Mouse (Mus musculus) testis, adult 2 months (tissue): Measurements from ENCODE around the gene Klhl26.

Experiments
- CTCF ChIP-seq: fragments of 200-500 bp; IDR thresholded peaks from 2 replicates; pipeline ENCODE4 v1.5.1; 2012; ENCODE audit warnings: low read depth, mild to moderate bottlenecking, inconsistent platforms, low read length, moderate library complexity; ENCODE audit not compliant: control insufficient read depth, insufficient read depth, insufficient replicate concordance
- POLR2A ChIP-seq: fragments of 200-500 bp; IDR thresholded peaks from 2 replicates; pipeline ENCODE4 v1.6.1; 2012; ENCODE audit warnings: low read depth, mild to moderate bottlenecking, inconsistent platforms, low read length, moderate library complexity; ENCODE audit not compliant: control insufficient read depth

DNA sequence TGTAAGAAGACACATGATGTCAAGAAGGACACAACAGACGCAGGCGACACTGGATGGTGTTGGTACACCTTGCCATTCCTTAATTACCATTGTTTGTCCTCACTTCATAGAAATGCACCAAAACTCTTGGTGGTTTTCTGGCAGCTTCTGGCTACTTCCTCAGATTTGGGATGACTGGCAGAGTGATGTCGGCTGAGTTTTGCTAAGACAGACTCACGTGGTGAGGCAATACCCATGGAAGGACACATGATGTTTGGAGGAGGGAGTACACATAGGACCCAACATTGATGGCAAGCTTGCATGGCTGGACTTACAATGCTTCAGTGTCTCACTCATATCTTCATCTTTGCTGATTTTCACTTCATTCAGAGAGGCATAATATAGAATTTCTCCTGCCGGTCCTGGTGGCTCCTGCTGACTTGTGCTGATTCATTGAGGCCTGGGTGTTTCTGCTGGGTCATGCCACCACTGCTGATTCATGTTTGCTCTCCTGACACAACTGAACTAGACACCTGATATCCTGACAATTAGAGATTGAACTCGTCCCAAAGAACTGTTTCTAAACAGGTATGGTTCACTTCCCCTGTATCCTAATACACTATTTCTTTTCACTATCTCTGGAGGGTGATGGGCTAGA, 62.3 kb downstream of the Klhl26 start:
- TF ChIP-seq POLR2A (no peak), CTCF (no peak)
